Mouse (Mus musculus): ENCODE measurements at regions not wholly inside any gene's neighbourhood (a gene's known extent, or its start where the extent isn't known, plus 50 kb on each side); places are given as distances from the start of the nearest gene placed in this dataset.

DNA sequence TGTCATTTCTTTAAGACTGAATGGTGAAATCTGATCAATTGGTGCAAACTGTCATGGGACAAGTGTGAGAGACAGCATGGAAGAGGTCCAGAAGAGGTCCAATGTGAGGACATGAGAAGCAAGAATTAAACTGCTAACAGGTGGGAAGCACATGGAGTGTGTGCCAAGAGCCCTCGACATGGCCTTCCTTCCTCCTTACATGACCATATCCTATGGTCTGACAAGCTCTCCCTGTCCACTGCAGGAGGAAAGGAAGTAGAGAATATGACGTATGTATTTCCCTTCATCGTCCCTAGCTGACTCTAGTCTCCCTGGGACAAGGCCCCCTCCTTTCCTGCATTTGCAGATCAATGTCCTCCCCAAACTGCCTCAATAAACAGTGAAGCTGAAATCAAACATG, 152.1 kb downstream of the Dad1 start:
- no peak for DNase-seq (ENCODE audit: low spot score in 2 of 2)

DNA sequence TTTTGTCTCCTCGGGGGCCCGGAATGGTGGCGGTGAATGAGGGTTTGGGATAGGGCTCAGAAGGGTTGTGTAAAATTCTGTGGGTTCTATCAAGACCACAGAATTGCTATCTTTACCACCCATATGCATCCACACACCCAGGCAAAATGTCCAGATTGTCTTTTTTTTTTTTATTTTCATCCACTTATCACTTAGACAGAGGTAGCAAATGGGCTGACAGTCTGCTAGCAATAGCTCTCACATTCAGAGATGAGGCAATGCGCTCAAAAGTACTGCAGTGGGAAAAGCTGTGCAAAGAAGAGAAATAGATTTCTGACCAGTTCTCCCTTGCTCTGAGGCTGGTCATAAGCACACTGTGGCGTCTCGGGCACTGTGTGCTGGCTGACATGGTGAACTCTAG, 154.5 kb downstream of the Dad1 start:
- no peak for DNase-seq (ENCODE audit: low spot score in 2 of 2)

DNA sequence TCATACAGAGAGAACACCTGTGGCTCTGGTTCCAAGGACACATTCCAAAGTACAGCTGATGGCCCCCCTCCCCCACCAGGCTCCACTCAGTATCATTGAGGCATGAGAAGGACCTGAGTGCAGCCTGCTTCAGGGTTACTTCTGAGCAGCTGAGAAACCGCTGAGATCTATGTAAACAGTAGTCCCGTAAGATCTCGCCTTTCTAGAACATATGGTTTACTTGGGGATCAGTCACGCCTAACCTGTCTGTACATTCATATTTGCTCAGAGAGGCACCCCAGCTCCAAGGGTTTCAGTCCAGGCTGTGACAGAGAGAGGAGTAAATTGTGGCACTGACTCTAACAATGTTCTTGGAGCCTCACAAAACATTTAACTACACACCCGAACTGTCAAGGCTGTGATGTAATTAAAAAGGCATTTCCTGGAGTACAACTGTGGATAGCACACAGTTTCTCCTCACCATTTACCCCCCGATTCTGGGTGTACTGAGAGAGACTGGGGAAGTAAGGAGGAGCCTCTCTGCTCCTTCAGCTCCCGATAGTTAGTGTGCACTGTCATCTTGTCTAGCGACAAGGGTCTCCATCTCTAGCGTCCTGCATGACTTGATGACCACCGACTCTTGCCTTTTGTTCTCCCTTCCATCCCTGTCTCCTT, 155.7 kb downstream of the Dad1 start:
- DNase-seq (ENCODE audit: low spot score in 2 of 2): no peak

DNA sequence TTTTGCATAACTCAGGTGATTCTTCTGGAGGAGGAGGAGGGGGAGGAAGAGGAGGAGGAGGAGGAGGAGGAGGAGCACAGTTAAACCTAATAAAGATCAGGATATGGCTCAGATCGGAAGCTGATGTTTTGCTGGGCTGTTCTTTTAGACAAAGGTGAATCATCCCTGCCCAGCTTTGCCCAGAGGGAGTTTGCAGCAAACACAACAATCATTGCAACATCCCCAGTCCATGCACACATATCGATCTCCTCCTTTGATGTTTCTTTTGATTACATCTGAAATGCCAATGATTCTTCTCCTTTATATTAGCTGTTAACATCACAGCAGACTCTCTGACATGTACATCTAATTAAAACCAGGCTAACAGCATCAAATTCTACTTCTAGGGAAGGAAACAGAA, 156.9 kb downstream of the Dad1 start:
- DNase-seq (ENCODE audit: low spot score in 2 of 2): no peak

DNA sequence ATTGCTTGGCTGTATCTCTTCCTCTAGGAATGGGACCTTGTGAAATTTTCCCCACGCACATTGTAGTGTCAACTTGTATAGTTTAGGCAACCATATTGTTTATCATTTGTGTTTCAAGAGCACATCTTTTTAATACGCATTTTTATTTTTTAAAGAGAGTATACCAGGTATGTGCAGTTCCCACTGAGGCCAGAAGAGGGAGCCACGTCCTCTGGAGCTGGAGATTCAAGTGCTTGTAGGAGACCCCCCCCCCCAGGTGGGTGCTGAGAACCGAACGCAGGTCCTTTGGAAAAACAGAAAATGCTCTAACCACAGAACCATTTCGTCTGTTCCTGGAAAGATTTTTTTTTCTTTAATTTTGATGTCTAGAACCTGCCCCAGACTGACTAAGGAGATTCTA, 161.5 kb downstream of the Dad1 start:
- no peak for DNase-seq (ENCODE audit: low spot score in 2 of 2)

DNA sequence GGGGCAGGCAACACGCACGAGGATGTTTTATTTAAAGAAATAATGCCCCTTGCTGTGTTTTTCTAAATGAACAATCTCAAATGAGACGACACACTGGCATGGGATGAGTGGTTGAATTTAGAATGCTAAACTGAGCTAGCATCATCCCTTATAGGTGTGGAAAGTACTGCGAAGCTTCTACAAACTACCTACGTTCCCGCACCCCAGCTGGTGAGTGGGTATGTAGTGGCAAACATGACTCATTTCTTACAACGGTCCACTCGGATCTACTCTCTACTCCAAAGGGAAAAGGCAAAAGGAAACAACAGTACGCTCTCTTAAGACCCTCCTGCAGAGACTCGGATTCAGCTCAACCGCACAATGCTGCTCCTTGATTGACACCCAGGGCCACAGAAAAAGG, 167.2 kb downstream of the Dad1 start:
- DNase-seq (ENCODE audit: low spot score in 2 of 2): no peak

DNA sequence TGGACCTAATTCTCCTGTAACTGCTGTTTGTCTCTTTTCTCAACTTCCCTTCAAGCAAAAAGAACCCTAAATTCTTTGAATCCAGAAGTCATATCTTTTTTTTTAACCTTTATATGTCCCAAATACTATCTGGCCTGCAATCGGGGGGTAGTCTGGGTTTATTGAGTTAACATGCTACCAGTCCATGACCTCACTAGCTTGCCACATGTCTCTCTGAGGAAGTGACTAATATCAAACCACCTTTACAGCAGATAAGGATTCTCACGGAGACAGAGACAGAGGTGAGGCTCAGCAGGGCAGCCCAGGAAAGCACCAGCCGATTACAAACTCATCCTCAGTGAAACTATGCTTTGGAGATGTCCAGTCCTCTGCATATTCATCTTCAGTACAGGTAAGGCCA, 179.2 kb downstream of the Dad1 start:
- no peak for DNase-seq (ENCODE audit: low spot score in 2 of 2)

DNA sequence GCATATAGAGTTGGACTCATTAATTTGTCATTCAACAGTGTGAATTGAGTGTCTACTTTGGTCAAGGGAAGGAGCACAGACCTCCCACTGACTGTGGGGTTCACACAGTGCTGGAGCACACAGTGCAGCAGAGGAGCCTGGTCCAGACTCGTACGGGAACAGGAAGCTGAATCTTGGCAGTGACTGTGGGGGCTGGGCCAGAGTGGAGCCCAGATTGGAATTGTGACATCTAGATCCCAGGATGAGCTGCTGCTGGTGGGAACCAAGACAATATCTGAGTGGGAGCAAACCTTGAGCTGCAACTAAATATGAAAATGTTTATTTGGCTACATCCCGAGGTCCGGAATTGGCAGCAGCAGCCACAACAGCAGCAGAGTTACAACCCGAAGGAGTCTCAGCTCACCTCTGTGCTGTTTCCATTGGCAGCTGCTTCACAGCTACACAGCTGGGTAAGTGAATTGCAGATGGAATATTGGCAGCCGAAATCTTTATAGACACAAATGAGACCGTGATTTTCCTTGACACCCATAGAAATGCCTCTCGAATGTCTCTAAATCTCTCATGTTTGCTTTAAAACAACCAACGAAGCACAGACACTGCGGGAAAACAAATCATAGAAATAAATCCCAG, 181.5 kb downstream of the Dad1 start:
- no peak for DNase-seq (ENCODE audit: low spot score in 2 of 2)

DNA sequence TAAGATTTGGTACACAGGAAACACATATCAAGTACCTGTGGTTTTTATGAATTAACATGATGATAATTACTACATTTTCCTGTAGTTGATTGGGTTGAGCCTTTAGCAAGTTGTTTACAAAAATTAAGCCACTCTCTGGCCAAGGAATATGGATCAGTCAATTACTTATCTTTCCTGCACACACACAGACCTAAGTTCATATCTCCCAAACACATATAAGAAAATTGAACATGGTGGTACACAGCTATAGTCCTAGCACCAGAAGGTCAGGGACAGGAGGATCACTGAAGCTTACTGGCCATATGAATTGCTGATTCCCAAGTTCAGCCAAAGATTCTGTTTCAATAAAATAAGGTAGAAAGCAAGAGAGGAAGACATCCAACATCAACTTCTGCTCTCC, 183.7 kb downstream of the Dad1 start:
- no peak for DNase-seq (ENCODE audit: low spot score in 2 of 2)

DNA sequence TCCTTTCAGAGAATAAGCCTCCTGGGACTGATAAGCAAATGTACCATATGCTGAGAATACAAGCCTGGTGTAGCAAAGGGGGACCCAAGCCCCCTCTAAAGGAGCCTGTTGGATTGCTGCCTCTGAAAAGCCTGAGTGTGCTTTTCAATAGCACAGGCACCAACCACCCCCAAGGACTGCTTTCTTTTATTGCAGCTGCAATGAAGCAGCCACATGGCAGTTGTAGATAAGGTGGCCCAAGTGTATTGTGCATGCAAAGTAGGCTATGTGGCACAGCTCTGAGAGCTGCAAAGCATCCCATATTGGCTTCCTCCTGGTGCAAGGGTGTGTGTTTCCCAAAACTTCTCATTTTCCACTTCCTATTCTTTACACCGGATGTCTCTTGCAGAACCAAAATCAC, 185.2 kb downstream of the Dad1 start:
- no peak for DNase-seq (ENCODE audit: low spot score in 2 of 2)

DNA sequence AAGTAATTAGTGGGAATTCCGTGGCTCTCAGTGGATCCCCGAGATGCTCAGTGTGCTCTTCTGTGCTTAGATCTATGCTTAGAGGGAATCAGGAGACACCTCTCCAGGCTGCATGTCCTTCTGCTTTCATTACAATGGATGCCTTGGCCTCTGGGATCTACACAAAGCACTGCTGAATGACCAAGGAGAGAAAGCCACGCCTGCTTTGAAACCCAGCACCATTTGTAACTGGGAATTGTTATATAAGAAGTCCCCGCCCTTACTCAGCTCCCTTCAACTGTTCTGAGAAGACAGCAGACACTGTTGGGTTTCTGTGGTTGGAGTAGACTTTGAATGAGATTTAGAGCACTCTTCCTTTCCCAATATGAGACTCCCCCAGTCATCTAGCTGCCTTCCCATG, 188.4 kb downstream of the Dad1 start:
- no peak for DNase-seq (ENCODE audit: low spot score in 2 of 2)

DNA sequence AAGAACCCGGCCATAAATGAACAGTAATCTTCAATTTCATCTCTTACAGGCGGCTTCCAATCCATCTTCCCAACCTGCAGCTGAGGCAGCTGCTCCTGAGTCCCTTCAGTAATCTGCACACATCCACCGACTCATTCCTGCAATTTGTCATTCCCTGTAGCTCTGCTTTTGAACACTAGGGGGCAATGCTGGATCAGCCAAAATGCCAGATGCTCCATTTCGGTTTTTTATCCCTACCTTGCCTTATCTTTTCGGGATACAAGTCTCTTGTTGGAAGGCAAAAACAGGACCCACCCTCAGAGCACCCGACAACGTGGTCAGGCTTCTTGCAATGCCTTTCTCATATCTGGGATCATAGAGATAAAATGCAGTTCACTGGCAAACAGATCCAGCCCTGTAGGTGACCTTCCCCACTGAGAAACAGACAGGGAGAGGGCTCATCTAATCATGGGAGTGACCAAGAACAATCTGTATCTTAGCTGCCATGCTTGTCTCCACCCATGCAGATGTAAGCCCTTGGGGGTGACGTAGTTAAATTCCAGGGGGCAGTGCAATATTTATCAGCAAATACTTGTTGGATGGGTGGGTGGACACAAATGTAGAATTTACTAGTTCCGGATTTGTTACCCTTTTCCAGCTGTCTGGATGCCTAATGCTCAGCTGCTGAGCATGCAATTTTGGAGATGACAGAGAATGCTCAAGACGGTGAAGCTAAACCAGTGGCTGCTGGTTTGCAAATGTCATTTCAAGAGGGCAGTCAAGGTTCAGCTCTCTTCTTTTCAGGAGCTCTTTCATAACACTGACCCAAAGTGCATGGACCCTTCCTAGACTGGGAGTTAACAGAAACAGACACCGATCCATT, 189.1 kb downstream of the Dad1 start:
- peak; percentile 48 to 72 for DNase-seq (ENCODE audit: low spot score in 2 of 2)

DNA sequence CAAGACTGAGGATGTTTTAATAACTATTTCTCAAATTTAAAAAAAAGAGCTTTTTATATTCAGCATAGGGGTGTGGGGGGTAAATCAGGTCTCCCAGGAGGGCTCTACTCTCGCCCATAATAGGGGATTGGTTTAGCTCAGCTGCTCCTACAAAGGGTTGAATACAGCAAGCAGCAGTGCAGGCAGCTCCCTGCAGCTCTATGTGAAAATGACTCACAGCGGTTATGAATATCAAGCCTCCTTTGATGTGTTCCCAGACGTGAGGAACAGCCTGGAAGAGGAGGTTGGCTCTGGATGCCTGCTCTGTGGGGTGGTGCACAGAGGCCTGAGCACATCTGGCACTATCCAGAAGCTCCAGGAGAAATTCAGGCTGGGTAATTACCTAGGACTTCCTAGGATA, 192.3 kb downstream of the Dad1 start:
- DNase-seq (ENCODE audit: low spot score in 2 of 2): no peak

DNA sequence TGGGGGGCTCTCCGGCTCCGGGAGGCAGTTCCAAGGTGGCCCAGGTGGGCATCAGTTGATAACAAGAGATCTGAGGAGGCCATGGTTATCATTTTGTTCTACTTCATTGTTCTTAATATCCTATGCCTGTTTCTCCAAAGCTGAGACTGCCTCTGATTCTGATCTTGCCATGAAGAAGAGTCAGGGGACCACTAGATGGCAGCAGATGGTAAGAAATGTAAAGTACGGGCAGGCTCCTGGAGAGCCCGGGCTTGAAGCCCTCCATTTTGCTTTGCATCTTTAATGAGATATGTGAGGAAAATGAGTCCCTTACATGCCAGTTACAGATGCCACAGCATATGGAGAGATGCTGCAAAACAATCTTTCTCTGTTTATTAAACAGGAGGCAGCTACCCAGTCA, 194.1 kb downstream of the Dad1 start:
- DNase-seq (ENCODE audit: low spot score in 2 of 2): peak; percentile 44 to 54

DNA sequence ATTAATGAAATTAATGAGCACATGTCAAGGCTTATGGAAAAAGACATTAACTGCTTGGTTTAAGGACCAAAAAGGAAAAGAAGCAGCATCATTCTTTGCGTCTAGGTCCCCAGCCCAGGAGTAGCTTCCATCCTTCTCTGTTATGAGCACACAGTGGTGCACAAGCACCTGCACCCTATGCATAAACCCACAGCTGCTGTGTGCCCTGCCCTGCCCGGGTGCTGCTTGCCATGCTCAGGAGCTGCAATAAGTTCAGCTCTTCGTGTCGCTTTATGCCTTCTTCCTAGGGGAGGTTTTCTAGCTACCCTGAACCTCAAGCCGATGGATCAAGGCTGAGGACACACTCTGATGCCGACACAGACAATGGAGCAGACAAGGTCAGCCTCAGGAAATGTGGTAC, 194.8 kb downstream of the Dad1 start:
- no peak for DNase-seq (ENCODE audit: low spot score in 2 of 2)

DNA sequence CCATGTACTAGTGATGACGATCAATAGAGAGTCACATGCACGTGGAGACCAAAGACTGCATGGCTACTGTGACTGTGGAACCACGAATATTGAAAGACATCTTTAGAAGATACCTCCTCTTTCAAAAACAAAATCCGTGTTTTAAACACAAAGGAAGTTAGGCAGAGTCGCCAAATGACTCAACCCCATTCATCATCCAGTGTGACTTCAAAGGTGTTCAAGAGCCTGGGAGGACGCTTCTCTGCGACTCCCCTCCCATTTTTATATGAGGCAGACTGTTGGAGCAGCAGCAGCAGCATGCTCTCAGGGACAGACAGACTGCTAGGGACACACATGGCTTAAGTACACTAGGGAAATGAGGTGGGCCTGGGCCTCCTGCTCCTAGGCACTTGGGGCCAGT, 197.2 kb downstream of the Dad1 start:
- no peak for DNase-seq (ENCODE audit: low spot score in 2 of 2)

DNA sequence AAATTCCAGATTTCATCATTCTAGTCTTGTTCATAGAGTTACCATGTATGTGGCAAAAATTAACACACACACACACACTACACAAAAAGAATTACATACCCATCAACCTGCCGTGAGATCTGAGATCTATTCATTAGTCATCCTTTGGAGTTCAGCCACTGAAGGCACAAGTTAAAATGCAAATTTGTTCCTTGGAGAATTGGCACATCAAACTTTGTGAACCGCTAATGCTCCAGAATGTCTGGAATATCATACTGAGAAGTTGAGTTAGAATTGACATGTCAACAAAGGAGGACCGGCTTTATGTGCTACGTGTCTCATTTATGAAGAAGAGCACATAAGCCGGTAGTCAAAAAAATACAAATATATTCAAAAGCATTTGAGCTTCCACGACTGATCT, 198.5 kb downstream of the Dad1 start:
- no peak for DNase-seq (ENCODE audit: low spot score in 2 of 2)

DNA sequence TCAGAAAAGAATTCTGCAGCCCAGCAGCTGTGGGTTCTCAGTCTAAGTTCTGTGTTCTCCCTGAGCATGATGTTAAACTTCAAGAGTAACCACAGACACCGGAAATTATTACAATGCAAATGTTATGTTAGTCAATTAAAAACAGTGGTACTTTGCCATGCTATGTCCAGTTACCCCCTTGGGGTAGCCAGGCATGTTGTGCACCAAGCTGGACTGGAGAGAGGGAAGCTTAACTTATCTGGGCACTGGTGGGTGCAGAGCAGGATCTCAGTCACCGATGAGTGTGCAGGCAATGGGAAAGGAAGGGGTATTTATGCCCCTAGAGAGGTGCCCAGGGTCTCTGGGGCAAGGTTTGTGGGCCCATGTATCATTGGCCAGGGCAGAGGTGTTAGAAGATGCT, 211.6 kb downstream of the Dad1 start:
- no peak for DNase-seq (ENCODE audit: low spot score in 2 of 2)

DNA sequence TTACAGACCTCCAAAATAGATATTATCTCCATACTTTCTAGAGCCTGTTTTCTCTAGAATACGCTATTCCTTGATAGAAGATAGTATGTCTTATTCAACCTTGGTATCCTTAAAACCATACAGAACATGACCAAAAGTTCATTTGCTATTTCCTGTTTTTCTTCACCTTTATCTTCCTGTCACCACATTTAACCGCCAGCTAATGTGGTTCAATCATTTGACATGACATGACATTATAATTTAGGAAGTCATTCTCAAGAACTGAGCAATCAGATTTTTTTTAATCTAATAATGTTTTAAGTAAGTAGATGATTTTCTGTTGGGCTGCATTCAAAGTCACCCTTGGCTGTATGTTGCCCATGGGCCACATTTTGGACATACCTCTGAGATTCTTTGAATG, 213.3 kb downstream of the Dad1 start:
- no peak for DNase-seq (ENCODE audit: low spot score in 2 of 2)

DNA sequence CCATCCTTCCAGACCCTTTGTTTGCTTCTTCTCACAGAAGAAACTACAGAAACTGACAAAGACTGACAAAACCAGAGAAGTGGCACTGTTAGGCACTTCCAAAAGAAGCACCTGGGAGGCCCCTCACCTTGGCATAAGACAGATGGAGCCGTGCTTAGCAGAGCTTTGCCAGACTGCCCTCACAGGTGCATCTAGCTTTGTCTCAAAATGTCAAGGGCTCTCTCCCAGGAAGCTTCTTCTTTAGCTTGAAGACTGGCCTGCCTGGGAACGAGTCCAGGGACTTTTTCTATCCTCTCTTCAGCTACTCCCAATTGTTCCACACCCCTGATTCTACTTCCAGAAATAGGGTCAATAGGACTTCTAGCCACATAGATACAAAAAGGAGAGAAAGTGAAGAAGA, 219.4 kb downstream of the Dad1 start:
- DNase-seq (ENCODE audit: low spot score in 2 of 2): no peak

DNA sequence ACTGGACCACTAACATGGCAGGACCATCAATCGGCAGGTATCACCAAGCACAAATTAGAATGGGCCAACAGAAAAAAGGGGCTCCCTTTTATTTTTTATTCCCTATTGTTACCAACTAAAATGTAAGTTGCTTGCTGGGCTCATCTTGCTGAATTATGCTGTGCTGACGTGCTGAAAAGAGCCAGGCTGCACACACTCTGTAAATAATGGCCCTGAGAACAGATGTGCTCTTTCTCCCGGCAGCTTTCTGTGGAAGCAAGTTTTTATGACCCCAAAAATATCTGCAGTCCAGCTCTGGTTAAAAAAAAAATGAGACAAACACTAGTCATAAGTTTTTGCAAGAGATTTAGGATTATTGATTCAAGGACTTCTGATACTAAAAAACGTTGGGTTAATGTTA, 230.4 kb downstream of the Dad1 start:
- DNase-seq (ENCODE audit: low spot score in 2 of 2): no peak

DNA sequence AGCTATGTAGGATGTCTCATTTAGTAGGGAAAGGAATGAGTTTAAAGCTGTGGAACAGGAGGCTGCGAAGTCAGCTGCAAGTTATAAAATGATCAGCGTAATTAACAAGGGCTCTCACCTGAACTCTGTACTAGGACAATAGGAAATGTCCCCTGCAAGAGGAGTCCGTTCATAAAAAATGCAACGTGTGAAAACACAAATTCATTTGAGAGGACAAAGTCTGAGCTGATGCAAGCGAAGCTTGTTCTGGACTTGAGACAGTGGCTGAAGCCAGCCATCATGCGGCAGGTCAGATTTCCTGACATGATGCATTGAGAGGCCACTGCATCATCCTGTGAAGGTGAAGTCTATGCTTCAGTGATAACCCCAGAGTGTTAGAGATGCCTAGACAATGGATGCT, 232.5 kb downstream of the Dad1 start:
- no peak for DNase-seq (ENCODE audit: low spot score in 2 of 2)

DNA sequence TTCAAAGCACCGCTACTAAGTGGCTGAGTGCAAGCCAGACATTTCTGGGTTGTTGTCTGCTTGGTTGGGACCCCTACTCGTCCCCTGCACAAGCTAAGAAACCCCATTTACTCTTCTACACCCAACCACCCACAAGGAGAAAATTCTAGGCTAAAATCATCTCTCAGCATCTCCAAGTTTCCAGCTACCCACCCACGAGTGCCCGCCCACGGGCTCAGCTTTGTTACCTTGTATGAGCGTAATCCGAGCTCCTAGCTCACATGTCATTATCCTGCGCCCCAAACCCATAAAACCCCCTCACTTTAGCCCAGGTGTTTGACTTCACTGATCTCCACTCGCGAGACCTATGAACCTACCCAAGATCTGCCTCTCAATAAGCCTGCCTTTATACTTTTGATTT, 239.3 kb downstream of the Dad1 start:
- no peak for DNase-seq (ENCODE audit: low spot score in 2 of 2)
